Comparison of ENCODE assay signal across 23 mouse cellular contexts in genomic region chr3:109311875-109312274, GRCm38 (mm10).
"Had no signal": no experiment of that assay in that cellular context is flagged by ENCODE, and none has a peak within 500 bp of the region (broad histone marks: within the 10 kb centered on the region; RNA-seq: fewer than 3 reads in every experiment).

No protein-coding gene starts in this region.

- DNase-seq: kidney, adult 2 months; kidney, postnatal 25 days; layer of hippocampus, postnatal 36 days; lung, adult 18-20 months; lung, postnatal 10 days; right cerebral cortex, adult 18-20 months; right cerebral cortex, postnatal 14 days; right cerebral cortex, postnatal 4 days; thymus, adult 2 months; thymus, postnatal 14 days; thymus, postnatal 4 days had no signal

- H3K36me3 ChIP-seq: liver, embryonic 15.5 days; lung, embryonic 15.5 days; midbrain, embryonic 10.5 days; midbrain, embryonic 13.5 days; neural tube, embryonic 13.5 days had no signal

- H3K9ac ChIP-seq: liver, embryonic 15.5 days; lung, embryonic 15.5 days; midbrain, embryonic 13.5 days; neural tube, embryonic 13.5 days had no signal

- ATAC-seq: midbrain, embryonic 13.5 days; midbrain, embryonic 16.5 days had no signal

- H3K4me3 ChIP-seq: layer of hippocampus, adult 2 months; left cerebral cortex, adult 2 months; liver, embryonic 15.5 days; lung, embryonic 15.5 days; midbrain, embryonic 10.5 days; midbrain, embryonic 13.5 days; myocyte; neural tube, embryonic 13.5 days had no signal

- H3K4me1 ChIP-seq: liver, embryonic 15.5 days; lung, embryonic 15.5 days; midbrain, embryonic 10.5 days; midbrain, embryonic 13.5 days had no signal

- H3K27ac ChIP-seq: kidney, postnatal 0 days; layer of hippocampus, adult 2 months; left cerebral cortex, adult 2 months; liver, embryonic 15.5 days; lung, embryonic 15.5 days; midbrain, embryonic 10.5 days; midbrain, embryonic 13.5 days; neural tube, embryonic 13.5 days; stomach, postnatal 0 days had no signal

- H3K4me2 ChIP-seq: liver, embryonic 11.5 days; liver, embryonic 15.5 days; lung, embryonic 15.5 days; midbrain, embryonic 13.5 days; neural tube, embryonic 13.5 days had no signal

- H3K27me3 ChIP-seq: liver, embryonic 15.5 days; lung, embryonic 15.5 days; midbrain, embryonic 13.5 days; neural tube, embryonic 13.5 days had no signal

- H3K9me3 ChIP-seq: liver, embryonic 15.5 days; lung, embryonic 15.5 days; midbrain, embryonic 10.5 days; midbrain, embryonic 13.5 days; neural tube, embryonic 13.5 days had no signal
